Mouse (Mus musculus) right cerebral cortex, postnatal 4 days (tissue): Measurements from ENCODE around the gene Mms22l.
"Not testable (repeated sequence)": the region's sequence is repeated elsewhere in the genome, so short reads cannot be mapped to it uniquely, and the experiment has no call there.

Source experiments
- DNase-seq: peaks from one replicate; pipeline ENCODE4 v3.0.0-alpha.2; 2022

The Mms22l gene

DNA sequence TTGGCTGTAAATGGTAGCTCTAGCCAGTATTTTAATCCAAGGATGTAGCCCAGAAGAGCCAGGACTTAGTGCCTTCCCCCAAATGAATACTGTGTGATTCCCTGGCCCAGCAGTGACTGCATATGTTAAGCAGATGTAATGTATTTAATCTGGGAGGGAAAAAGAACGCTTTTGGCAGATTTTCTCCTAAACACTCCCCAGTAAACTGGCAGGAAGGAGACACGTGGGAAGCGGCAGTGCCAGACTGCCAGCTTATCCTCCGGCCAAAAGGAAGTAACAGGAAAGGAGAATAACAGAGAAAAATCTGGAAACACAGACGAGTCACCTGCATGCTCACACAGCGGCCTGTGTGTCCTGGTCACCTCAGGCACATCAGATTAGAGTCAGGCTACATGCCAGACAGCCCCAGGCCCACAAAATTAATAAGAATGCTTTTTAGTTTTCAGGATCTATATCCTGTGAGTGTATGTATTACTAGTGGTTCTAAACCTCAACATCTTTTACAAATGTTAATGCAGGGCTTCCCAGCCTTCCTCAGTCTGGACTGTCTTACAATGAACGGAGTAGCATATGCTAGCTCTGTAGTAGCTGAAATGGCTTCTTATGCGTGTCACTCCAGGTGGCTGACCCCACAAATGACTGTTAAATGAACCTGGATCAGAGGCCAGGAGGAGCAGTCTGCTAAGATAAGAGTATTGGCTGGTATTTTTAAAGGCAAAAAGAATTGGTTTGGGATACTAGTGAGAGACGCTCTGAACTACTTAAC, 125.4 kb downstream of the Mms22l start:
- DNase-seq: no peak

DNA sequence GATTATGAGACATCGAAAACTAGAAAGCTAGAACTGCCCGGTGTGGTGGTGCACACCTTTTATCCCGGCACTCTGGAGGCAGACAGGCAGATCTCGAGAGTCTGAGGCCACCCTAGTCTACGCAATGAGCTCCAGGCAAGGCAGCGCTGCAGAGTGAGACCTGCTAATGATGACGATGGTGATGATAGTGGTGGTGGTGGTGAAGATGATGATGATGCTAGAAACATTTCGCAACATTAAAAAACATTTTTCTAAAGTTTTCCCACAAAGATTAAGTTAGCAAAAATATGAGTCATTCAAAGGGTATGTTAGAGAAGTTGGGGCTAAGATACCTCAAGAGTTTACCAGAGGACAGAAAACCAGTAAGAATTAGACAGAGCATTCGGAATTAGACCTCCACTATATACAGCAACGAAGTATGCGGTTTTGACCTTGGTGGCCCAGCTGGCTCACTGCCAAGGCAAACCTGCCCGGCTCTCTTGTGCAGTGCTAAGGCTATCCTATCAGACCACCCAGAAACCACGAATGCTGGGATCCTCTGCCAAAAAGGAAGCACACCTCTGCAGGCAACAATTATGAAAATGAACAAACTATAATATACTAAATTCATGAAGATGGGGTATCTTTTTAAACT, 129.8 kb downstream of the Mms22l start:
- no peak for DNase-seq

DNA sequence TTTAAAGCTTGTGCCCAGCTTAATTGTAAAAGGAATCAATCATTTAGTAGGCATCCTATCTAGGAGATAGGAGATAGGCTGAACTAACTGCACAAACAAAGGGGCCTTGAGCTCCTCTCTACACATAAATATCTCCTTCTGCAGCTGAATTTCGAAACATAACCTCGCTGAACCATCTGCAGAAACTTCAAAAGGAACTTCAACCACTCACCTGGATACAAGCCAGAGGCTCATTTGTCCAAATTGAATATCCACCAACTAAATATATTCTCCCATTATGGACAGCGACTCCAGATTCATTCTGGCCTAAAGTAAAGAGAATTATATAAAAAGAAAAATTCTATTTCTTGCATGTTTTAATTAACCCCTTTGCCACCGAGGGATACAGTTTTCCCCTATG, 130.4 kb downstream of the Mms22l start:
- no peak for DNase-seq

DNA sequence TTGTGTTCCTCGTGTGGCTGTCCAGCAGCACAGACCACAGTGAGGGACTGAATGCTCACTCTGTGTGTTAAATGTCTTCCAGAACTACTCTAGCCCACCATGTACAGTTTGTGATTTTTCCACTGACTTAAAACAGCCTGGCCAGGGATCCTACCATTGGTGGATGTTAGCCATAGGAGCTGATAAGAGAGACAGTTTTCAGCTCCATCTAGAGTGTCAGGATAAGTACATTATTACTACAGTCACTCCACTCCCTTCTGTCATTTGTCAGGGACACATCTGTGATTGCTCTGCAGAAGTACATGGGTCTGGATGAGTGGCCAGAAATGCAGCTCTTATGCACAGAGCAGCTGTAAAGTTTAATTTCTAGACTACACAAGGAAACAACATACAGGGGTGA, 131.6 kb downstream of the Mms22l start:
- no peak for DNase-seq

DNA sequence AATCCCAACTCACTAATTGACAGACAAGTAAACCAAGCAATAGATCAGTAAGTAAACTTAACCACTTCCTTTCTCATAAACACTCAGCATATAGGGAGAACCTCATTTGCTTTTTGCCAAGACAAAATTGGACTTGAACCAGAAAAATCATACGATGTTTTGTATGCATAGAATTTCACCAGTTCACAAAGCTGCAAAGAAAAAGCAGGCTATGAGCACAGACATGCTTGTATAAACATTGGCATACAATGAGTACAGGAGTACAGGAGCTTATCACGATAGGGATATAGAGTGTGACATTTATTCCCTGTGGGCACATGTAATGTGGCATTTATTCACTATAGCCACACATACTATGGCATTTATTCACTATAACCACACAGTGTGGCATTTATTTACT, 134.2 kb downstream of the Mms22l start:
- DNase-seq: no peak

DNA sequence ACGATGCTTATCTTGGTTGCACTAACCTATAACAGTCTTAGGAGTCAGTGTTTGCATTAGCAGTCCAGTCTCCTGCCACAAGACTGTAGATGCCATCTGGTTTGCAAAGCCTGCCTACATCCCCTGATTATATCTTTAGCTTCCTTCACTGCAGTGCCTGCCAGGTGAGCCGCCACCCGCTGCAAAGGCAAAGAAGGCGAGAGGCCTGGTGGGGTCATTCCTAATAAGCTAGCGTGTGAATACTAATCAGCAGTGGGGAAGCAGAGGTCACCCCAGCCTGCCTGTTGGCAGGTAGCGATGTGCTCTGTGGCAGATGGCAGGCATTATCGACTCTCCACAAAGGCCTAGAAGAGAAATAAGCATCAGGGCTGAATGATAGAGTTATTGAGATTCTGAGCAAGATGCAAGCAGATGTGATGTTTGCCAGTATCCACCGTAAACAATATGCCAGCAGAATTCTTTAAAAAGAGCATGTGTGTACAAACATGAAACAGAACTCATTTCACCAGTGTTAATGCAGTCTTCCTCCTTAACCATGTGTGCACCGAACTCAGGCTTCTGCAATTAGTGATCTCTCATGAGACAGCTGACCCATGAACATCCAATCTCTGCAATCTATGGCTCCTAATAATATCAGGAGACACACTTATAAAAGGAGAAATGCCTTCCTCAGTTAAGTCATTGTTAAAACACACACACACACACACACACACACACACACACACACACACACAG, 135.1 kb downstream of the Mms22l start:
- no peak for DNase-seq

DNA sequence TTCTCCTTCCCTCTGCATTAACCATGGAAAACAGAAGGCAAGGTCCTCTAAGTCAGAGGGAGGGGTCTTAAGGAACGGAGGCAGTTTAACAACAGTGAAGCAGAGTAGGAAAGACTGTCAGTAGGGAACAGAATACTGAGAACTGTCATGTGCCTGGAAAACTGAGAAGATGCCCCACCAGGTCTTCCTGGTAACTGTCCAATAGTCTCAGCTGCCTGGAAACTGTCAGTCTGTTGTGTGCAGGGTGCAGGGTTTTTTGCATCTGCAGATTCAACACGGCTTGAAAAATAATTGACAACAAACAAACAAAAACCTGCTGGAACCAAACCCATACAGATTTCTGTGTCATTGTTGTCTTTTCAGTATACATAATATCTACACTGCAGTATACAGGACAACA, 146.1 kb downstream of the Mms22l start:
- no peak for DNase-seq

DNA sequence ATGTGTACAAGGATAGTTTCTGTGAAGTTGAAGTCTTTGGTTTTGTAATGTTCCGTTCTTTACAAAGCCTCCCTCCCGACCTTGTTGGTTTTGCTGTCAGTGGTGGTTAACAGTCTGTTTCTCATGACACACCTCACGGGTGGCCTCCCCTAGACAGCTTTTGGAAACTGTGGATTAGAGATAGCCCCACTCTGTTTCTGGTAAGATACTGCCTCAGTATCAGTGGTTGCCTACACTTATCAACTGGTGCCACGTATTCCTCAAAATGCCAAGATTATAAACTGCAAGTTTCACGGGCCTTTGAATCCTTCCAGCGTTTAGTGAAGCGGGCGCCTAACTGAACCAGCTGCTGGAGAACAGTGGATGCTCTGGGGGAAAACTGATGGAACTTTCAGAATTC, 148.5 kb downstream of the Mms22l start:
- not testable (repeated sequence) for DNase-seq
